ENCODE assay signal across 19 mouse cellular contexts in genomic region chr2:57254267-57254666, GRCm38 (mm10).
"Had no signal": no experiment of that assay in that cellular context is flagged by ENCODE, and none has a peak within 500 bp of the region (broad histone marks: within the 10 kb centered on the region; RNA-seq: fewer than 3 reads in every experiment).

No protein-coding gene starts in this region.

- H3K4me2 ChIP-seq: liver, embryonic 12.5 days; liver, embryonic 15.5 days; lung, embryonic 15.5 days; midbrain, embryonic 13.5 days; neural tube, embryonic 13.5 days had no signal

- H3K9me3 ChIP-seq: liver, embryonic 12.5 days; liver, embryonic 15.5 days; lung, embryonic 15.5 days; megakaryocyte, embryonic 14.5 days; midbrain, embryonic 10.5 days; midbrain, embryonic 13.5 days; neural tube, embryonic 13.5 days had no signal

- H3K27me3 ChIP-seq: liver, embryonic 12.5 days; liver, embryonic 15.5 days; lung, embryonic 15.5 days; megakaryocyte, embryonic 14.5 days; neural tube, embryonic 13.5 days had no signal

- H3K9ac ChIP-seq: liver, embryonic 12.5 days; liver, embryonic 15.5 days; lung, embryonic 15.5 days; midbrain, embryonic 13.5 days; neural tube, embryonic 13.5 days had no signal

- ATAC-seq: liver, embryonic 12.5 days; midbrain, embryonic 13.5 days; midbrain, embryonic 16.5 days had no signal

- H3K36me3 ChIP-seq: liver, embryonic 12.5 days; liver, embryonic 15.5 days; lung, embryonic 15.5 days; midbrain, embryonic 10.5 days; midbrain, embryonic 13.5 days; neural tube, embryonic 13.5 days had no signal

- H3K4me1 ChIP-seq: liver, embryonic 12.5 days; liver, embryonic 15.5 days had no signal

- H3K4me3 ChIP-seq: left cerebral cortex, adult 2 months; liver, embryonic 12.5 days; liver, embryonic 15.5 days; lung, embryonic 15.5 days; megakaryocyte, embryonic 14.5 days; midbrain, embryonic 10.5 days; midbrain, embryonic 13.5 days; myocyte; neural tube, embryonic 13.5 days had no signal

- DNase-seq: layer of hippocampus, postnatal 36 days; lung, adult 18-20 months; lung, postnatal 10 days; lung, postnatal 36 days; retina, postnatal 1 day; thymus, adult 2 months; thymus, postnatal 14 days; thymus, postnatal 4 days had no signal

- H3K27ac ChIP-seq: left cerebral cortex, adult 2 months; liver, embryonic 12.5 days; liver, embryonic 15.5 days; lung, embryonic 15.5 days; midbrain, embryonic 10.5 days; midbrain, embryonic 13.5 days; neural tube, embryonic 13.5 days; stomach, postnatal 0 days had no signal
